Mouse (Mus musculus) heart, embryonic 11.5 days (tissue): Measurements from ENCODE around the gene Ccl11. TPM values are rescaled to one million over a fixed set of nuclear protein-coding genes. Genes with fewer than 3 reads are reported as not detected.
A peak's percentile ranks its signal among the peaks of the same experiment; 100 is the strongest.

Experiments used
- ATAC-seq: fragments of 200-750 bp; cut with Nextera tagmentation; replicated peaks from 2 replicates; pipeline ENCODE4 v1.8.0; 2017; ENCODE audit warnings: moderate library complexity; ENCODE audit not compliant: insufficient number of reproducible peaks, low FRiP score, low TSS enrichment
- H3K27ac ChIP-seq: fragments of 300-500 bp; sonication (generic); 2 replicates; pipeline ENCODE4 v1.5.1; 2014; ENCODE audit warnings: mild to moderate bottlenecking, low read depth, low read length
- H3K27me3 ChIP-seq: fragments of 300-500 bp; sonication (generic); 2 replicates; pipeline ENCODE4 v1.6.1; 2014; ENCODE audit warnings: mild to moderate bottlenecking, low read length, mixed read lengths; ENCODE audit not compliant: control insufficient read depth, insufficient read depth
- H3K36me3 ChIP-seq: fragments of 300-500 bp; sonication (generic); 2 replicates; pipeline ENCODE4 v1.6.1; 2014; ENCODE audit warnings: mild to moderate bottlenecking, low read length, moderate library complexity, mixed read lengths; ENCODE audit not compliant: control insufficient read depth, insufficient read depth
- H3K4me1 ChIP-seq: fragments of 300-500 bp; sonication (generic); 2 replicates; pipeline ENCODE4 v1.6.1; 2014; ENCODE audit warnings: low read length; ENCODE audit not compliant: control insufficient read depth, insufficient read depth
- H3K4me2 ChIP-seq: fragments of 300-500 bp; sonication (generic); 2 replicates; pipeline ENCODE4 v1.6.1; 2014; ENCODE audit warnings: mild to moderate bottlenecking, moderate library complexity
- H3K4me3 ChIP-seq: fragments of 300-500 bp; sonication (generic); 2 replicates; pipeline ENCODE4 v1.5.1; 2014; ENCODE audit warnings: low read depth, low read length
- H3K9ac ChIP-seq: fragments of 300-500 bp; sonication (generic); 2 replicates; pipeline ENCODE4 v1.6.1; 2014; ENCODE audit warnings: mild to moderate bottlenecking, low read depth, low read length, moderate library complexity
- H3K9me3 ChIP-seq: fragments of 300-500 bp; sonication (generic); replicated peaks from 2 replicates; pipeline ENCODE4 v1.6.1; 2016; ENCODE audit warnings: low read length; ENCODE audit not compliant: control insufficient read depth
- WGBS: fragments of 180-500 bp; shearing (Covaris S2); extraction: QIAGEN DNeasy Blood & Tissue Kit; methylation state at CpG from one replicate; pipeline ENCODE4 v1.1.7; 2014; ENCODE audit not compliant: insufficient replicate concordance; 5-methylcytosine and 5-hydroxymethylcytosine counted together
- polyA plus RNA-seq: library from polyadenylated mRNA; unstranded; fragments of >200 nt; fragmentation: Nextera tagmentation; extraction: Ambion mirVana; gene quantifications from 2 replicates; pipeline ENCODE4 v1.2.1, GENCODE M21; 2014

The Ccl11 gene
- polyA plus RNA-seq: not detected in 2 replicates

DNA sequence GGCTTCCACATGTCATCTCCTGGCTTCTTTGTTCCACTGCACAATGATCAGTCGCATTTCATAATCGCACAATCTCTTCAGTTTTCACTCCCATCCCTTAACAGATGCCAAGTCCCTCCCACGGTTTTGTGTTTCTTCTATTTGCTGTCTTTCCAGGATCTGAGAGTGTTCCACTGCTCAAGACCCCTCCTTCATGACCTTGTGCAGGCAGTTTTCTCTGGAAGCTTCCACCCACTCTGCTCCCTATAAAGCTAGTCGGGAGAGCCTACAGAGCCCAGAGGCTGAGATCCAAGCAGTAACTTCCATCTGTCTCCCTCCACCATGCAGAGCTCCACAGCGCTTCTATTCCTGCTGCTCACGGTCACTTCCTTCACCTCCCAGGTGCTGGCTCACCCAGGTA, at the start of gene Ccl11:
TSS of gene Ccl11 (plus strand) at position 178 of the 400 bp plus-strand sequence.
- Histone ChIP-seq H3K27me3 (no peaks in the 10 kb centered on the region), H3K36me3 (no peaks in the 10 kb centered on the region), H3K4me1 (no peaks in the 10 kb centered on the region), H3K4me2 (no peak within 1 kb of the TSS), H3K4me3 (no peak within 1 kb of the TSS), H3K9me3 (no peaks in the 10 kb centered on the region), H3K9ac (no peak within 1 kb of the TSS), H3K27ac (no peak within 1 kb of the TSS)
- ATAC-seq: no peak
- 76% methylated on average over 6 of the region's 6 CpGs for WGBS

- Histone ChIP-seq H3K27ac (no peak overlapping the region), H3K4me2 (no peak overlapping the region), H3K36me3 (no peaks in the 10 kb centered on the region), H3K4me3 (no peak overlapping the region), H3K4me1 (no peaks in the 10 kb centered on the region), H3K27me3 (no peaks in the 10 kb centered on the region), H3K9ac (no peak overlapping the region), H3K9me3 (no peaks in the 10 kb centered on the region)
- WGBS: 82% methylated on average over 3 of the region's 3 CpGs
- no peak for ATAC-seq
These were observed 47.5 kb upstream of the Ccl11 start for GRCm38 (mm10) chr11:82010115-82010514.

DNA sequence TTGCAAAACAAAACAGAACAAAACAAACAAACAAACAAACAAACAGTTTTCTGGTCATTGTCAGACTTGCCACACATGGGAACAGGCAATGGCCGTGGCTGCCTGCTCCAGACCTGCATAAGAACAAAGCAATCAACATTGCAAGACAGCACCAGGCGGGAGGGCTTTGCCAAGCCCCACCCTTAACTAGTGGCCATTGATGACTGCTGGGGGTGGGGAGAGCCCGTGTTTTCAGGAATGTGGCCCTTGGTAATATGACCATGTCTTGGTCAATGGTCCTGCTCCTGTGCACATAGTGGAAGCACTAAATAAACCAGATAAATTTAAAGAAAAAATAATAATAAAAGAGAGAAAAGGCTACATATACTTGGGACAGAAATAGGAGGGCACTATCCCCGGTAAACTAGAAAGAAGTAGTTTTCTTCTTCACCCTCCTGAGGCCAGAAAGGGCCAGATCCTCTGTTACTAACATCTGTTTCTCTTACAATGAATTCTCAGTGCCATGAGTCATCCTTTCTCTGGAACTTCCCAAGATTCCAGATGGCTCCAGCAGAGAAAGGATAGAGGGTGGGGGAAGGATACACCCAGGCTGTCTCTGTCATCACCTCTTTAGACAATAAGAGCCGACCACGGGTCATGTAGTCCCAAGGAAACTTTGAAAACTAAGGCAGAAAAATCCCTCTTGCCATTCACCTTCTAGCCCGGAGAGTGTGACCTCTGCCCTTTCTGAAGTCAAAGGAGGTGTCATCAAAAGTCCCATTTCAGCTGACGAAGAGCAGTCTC, 46.0 kb upstream of the Ccl11 start:
- H3K4me2 ChIP-seq: no peak overlapping the region
- ATAC-seq: 0 out of 2 replicates have a peak, but pooled peaks have one; percentile 46
- 46% methylated on average over 8 of the region's 8 CpGs for WGBS

GRCm38 (mm10) chr11:82013756-82014155, 43.9 kb upstream of the Ccl11 start:
- WGBS: 60% methylated on average over 1 of the region's 1 CpGs
- Histone ChIP-seq H3K4me1 (no peaks in the 10 kb centered on the region), H3K27ac (no peak overlapping the region), H3K36me3 (no peaks in the 10 kb centered on the region), H3K4me3 (no peak overlapping the region), H3K27me3 (no peaks in the 10 kb centered on the region), H3K9me3 (no peaks in the 10 kb centered on the region), H3K9ac (no peak overlapping the region), H3K4me2 (no peak overlapping the region)
- ATAC-seq: no peak

More for the DNA sequence above, 46.0 kb upstream of the Ccl11 start:
- no peak overlapping the region for H3K27ac ChIP-seq
- no peaks in the 10 kb centered on the region for H3K27me3 ChIP-seq
- H3K4me1 ChIP-seq: no peaks in the 10 kb centered on the region
- no peak overlapping the region for H3K4me3 ChIP-seq
- H3K9me3 ChIP-seq: no peaks in the 10 kb centered on the region
- H3K9ac ChIP-seq: no peak overlapping the region
- H3K36me3 ChIP-seq: no peaks in the 10 kb centered on the region

GRCm38 (mm10) chr11:82015066-82015465, 42.6 kb upstream of the Ccl11 start:
- no peak overlapping the region for H3K9ac ChIP-seq
- no peaks in the 10 kb centered on the region for H3K27me3 ChIP-seq
- no peaks in the 10 kb centered on the region for H3K36me3 ChIP-seq
- H3K4me3 ChIP-seq: no peak overlapping the region
- H3K27ac ChIP-seq: no peak overlapping the region
- 57% methylated on average over 2 of the region's 2 CpGs for WGBS
- H3K4me2 ChIP-seq: no peak overlapping the region
- peaks cover 8% of the 10 kb centered on the region for H3K4me1 ChIP-seq
- no peaks in the 10 kb centered on the region for H3K9me3 ChIP-seq
- ATAC-seq: no peak

GRCm38 (mm10) chr11:82016181-82016780, 41.3 kb upstream of the Ccl11 start:
- 62% methylated on average over 3 of the region's 3 CpGs for WGBS
- H3K36me3 ChIP-seq: no peaks in the 10 kb centered on the region
- peaks cover 18% of the 10 kb centered on the region for H3K4me1 ChIP-seq
- no peak for ATAC-seq
- no peaks in the 10 kb centered on the region for H3K9me3 ChIP-seq
- no peaks in the 10 kb centered on the region for H3K27me3 ChIP-seq
- no peak overlapping the region for H3K4me2 ChIP-seq
- no peak overlapping the region for H3K27ac ChIP-seq
- H3K4me3 ChIP-seq: no peak overlapping the region
- H3K9ac ChIP-seq: no peak overlapping the region

- H3K27me3 ChIP-seq: no peaks in the 10 kb centered on the region
- no peak overlapping the region for H3K4me2 ChIP-seq
- 38% methylated on average over 2 of the region's 2 CpGs for WGBS
- no peak overlapping the region for H3K27ac ChIP-seq
- ATAC-seq: no peak
- no peak overlapping the region for H3K9ac ChIP-seq
- peaks cover 20% of the 10 kb centered on the region for H3K4me1 ChIP-seq
- H3K9me3 ChIP-seq: no peaks in the 10 kb centered on the region
- no peaks in the 10 kb centered on the region for H3K36me3 ChIP-seq
- H3K4me3 ChIP-seq: no peak overlapping the region
These were observed 38.2 kb upstream of the Ccl11 start for GRCm38 (mm10) chr11:82019389-82019788.

- Histone ChIP-seq H3K4me1 (peaks cover 20% of the 10 kb centered on the region), H3K4me3 (no peak overlapping the region), H3K4me2 (no peak overlapping the region), H3K36me3 (no peaks in the 10 kb centered on the region), H3K9me3 (no peaks in the 10 kb centered on the region), H3K27me3 (no peaks in the 10 kb centered on the region), H3K9ac (no peak overlapping the region), H3K27ac (no peak overlapping the region)
- no peak for ATAC-seq
These were observed 37.8 kb upstream of the Ccl11 start for GRCm38 (mm10) chr11:82019793-82020192.

DNA sequence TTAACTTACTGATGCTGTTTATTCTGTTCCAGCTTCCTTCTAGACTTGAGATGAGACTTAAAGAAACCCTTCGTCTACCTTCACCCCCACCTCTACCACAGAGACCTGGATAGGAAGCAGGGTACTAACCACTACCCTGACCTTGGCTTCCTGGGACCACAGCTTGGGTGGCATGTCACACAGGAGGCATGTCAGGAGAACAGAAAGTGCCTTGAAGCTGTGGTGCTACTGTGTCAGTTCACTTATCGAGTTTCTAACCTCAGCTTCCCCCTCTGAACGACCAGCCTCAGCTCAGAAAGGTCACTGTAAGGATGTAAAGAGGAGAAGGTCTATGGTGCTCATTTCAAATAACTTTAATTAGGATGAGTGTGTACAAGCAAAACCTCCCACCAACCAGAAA, 36.2 kb upstream of the Ccl11 start:
- H3K9me3 ChIP-seq: no peaks in the 10 kb centered on the region
- 48% methylated on average over 3 of the region's 3 CpGs for WGBS
- no peak overlapping the region for H3K4me3 ChIP-seq
- H3K9ac ChIP-seq: no peak overlapping the region
- H3K27ac ChIP-seq: no peak overlapping the region
- no peak overlapping the region for H3K4me2 ChIP-seq
- H3K27me3 ChIP-seq: no peaks in the 10 kb centered on the region
- ATAC-seq: no peak
- H3K36me3 ChIP-seq: no peaks in the 10 kb centered on the region
- peaks cover 20% of the 10 kb centered on the region for H3K4me1 ChIP-seq
